Mouse (Mus musculus): ENCODE measurements around the gene Arfrp1. TPM values are rescaled to one million over a fixed set of nuclear protein-coding genes. Genes with fewer than 3 reads are reported as not detected.

Gene Arfrp1
- polyA plus RNA-seq, 1 experiment from 2014 or later, result 32.1 TPM

GRCm38 (mm10) chr2:181386663-181387210 is 21.5 kb upstream of the Arfrp1 start:
- 75% methylated on average over 4 of the region's 4 CpGs for WGBS

GRCm38 (mm10) chr2:181385885-181386284 is 20.7 kb upstream of the Arfrp1 start:
- Histone ChIP-seq H3K4me2 (replicated peaks; ENCODE audit: low read depth) (no peak overlapping the region), H3K4me3 (ENCODE audit: low read depth, low read length) (no peak overlapping the region), H3K27ac (ENCODE audit: low read depth, low read length) (no peak overlapping the region), H3K27me3 (replicated peaks; ENCODE audit: control insufficient read depth, insufficient read depth, low read length) (no peaks in the 10 kb centered on the region), H3K4me1 (replicated peaks; ENCODE audit: control insufficient read depth, insufficient read depth, low read length) (no peaks in the 10 kb centered on the region), H3K9me3 (ENCODE audit: control insufficient read depth) (no peaks in the 10 kb centered on the region), H3K9ac (ENCODE audit: low read depth, low read length) (no peak overlapping the region), H3K36me3 (ENCODE audit: control insufficient read depth, insufficient read depth) (peaks cover 38% of the 10 kb centered on the region)
- no peak for ATAC-seq
- 73% methylated on average over 3 of the region's 3 CpGs for WGBS
- no peak for TF ChIP-seq CTCF (IDR thresholded peaks at IDR 0.05; ENCODE audit: low read depth)

More at GRCm38 (mm10) chr2:181386663-181387210, 21.5 kb upstream of the Arfrp1 start:
- no peaks in the 10 kb centered on the region for H3K4me1 ChIP-seq (replicated peaks; ENCODE audit: control insufficient read depth, insufficient read depth, low read length)
- no peak overlapping the region for H3K4me2 ChIP-seq (replicated peaks; ENCODE audit: low read depth)
- no peak for ATAC-seq
- no peaks in the 10 kb centered on the region for H3K9me3 ChIP-seq (ENCODE audit: control insufficient read depth)
- peaks cover 34% of the 10 kb centered on the region for H3K36me3 ChIP-seq (ENCODE audit: control insufficient read depth, insufficient read depth)
- H3K27ac ChIP-seq (ENCODE audit: low read depth, low read length), result no peak overlapping the region
- no peak overlapping the region for H3K9ac ChIP-seq (ENCODE audit: low read depth, low read length)
- H3K4me3 ChIP-seq (ENCODE audit: low read depth, low read length), result no peak overlapping the region
- no peak for TF ChIP-seq CTCF (IDR thresholded peaks at IDR 0.05; ENCODE audit: low read depth)
- H3K27me3 ChIP-seq (replicated peaks; ENCODE audit: control insufficient read depth, insufficient read depth, low read length), result no peaks in the 10 kb centered on the region

- H3K4me3 ChIP-seq (ENCODE audit: low read depth, low read length), result no peak overlapping the region
- H3K27me3 ChIP-seq (replicated peaks; ENCODE audit: control insufficient read depth, insufficient read depth, low read length), result no peaks in the 10 kb centered on the region
- ATAC-seq, result no peak
- H3K27ac ChIP-seq (ENCODE audit: low read depth, low read length), result no peak overlapping the region
- 68% methylated on average over 4 of the region's 4 CpGs for WGBS
- no peaks in the 10 kb centered on the region for H3K4me1 ChIP-seq (replicated peaks; ENCODE audit: control insufficient read depth, insufficient read depth, low read length)
- H3K9ac ChIP-seq (ENCODE audit: low read depth, low read length), result no peak overlapping the region
- H3K36me3 ChIP-seq (ENCODE audit: control insufficient read depth, insufficient read depth), result peaks cover 47% of the 10 kb centered on the region
- TF ChIP-seq CTCF (IDR thresholded peaks at IDR 0.05; ENCODE audit: low read depth), result no peak
- H3K9me3 ChIP-seq (ENCODE audit: control insufficient read depth), result no peaks in the 10 kb centered on the region
- no peak overlapping the region for H3K4me2 ChIP-seq (replicated peaks; ENCODE audit: low read depth)
These were observed 19.8 kb upstream of the Arfrp1 start for GRCm38 (mm10) chr2:181384919-181385391.

- no peak for TF ChIP-seq CTCF (IDR thresholded peaks at IDR 0.05; ENCODE audit: low read depth)
- Histone ChIP-seq H3K9me3 (ENCODE audit: control insufficient read depth) (no peaks in the 10 kb centered on the region), H3K9ac (ENCODE audit: low read depth, low read length) (no peak overlapping the region), H3K27me3 (replicated peaks; ENCODE audit: control insufficient read depth, insufficient read depth, low read length) (no peaks in the 10 kb centered on the region), H3K27ac (ENCODE audit: low read depth, low read length) (no peak overlapping the region), H3K4me3 (ENCODE audit: low read depth, low read length) (no peak overlapping the region), H3K36me3 (ENCODE audit: control insufficient read depth, insufficient read depth) (peaks cover 52% of the 10 kb centered on the region), H3K4me1 (replicated peaks; ENCODE audit: control insufficient read depth, insufficient read depth, low read length) (no peaks in the 10 kb centered on the region), H3K4me2 (replicated peaks; ENCODE audit: low read depth) (no peak overlapping the region)
- peak; percentile 24; the same call in 1 of the 2 replicates for ATAC-seq
- 71% methylated on average over 7 of the region's 7 CpGs for WGBS
These were observed 19.3 kb upstream of the Arfrp1 start for GRCm38 (mm10) chr2:181384463-181384862.

DNA sequence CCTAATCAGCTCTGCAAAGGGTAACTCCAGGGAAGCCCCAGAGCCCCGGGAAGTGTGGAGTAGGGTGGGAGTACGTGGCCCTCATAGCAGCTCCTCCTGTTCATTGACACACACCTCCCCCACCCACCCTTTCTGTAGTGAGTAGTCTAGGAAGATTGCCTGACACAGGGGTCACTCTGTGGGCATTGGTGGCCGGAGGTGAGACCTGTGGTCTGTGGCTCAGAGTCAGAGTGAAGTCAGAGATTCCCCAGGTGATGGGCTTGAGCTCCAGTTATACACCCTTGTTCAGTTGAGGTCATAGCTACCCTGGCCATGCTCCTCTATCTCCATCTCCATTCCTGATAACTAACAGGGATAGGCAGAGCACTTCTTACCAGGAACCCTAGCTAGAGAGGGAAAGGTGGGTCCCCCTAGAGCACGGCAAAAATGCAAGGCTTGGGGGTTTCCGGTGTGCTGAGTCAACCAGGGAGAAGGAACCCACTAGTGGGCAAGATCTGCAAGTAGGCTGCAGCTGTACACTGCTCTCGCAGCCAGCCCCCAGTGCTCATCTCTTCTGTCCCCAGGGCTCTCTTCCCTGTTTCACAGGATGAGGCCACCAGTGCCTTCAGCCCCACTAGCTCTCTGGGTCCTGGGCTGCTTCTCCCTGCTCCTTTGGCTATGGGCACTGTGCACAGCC is 16.6 kb upstream of the Arfrp1 start:
- 91% methylated on average over 6 of the region's 6 CpGs for WGBS
- Histone ChIP-seq H3K36me3 (ENCODE audit: control insufficient read depth, insufficient read depth) (peaks cover 62% of the 10 kb centered on the region), H3K4me2 (replicated peaks; ENCODE audit: low read depth) (no peak overlapping the region), H3K27ac (ENCODE audit: low read depth, low read length) (no peak overlapping the region), H3K4me1 (replicated peaks; ENCODE audit: control insufficient read depth, insufficient read depth, low read length) (no peaks in the 10 kb centered on the region), H3K27me3 (replicated peaks; ENCODE audit: control insufficient read depth, insufficient read depth, low read length) (no peaks in the 10 kb centered on the region), H3K9me3 (ENCODE audit: control insufficient read depth) (no peaks in the 10 kb centered on the region), H3K9ac (ENCODE audit: low read depth, low read length) (no peak overlapping the region), H3K4me3 (ENCODE audit: low read depth, low read length) (no peak overlapping the region)
- no peak for TF ChIP-seq CTCF (IDR thresholded peaks at IDR 0.05; ENCODE audit: low read depth)
- no peak for ATAC-seq

DNA sequence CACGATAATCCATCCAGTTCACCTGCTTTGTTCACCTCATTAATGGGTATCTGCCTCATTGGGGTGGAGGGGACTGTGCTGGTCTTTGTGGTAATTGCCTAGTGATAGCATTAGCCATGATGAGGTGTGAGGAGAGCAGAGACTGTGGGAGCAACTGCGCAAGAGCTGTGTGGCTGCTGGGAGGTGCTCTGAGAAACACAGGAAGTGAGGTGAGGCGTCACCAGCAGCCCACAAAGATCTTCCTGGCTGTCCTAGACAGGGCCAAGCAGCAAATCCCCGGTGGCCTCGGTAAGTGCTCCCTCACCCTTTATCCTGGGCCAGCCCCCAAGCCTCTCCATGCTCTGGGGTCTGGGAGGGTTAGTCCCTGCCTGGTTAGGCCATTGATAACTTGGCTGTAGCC is 15.9 kb upstream of the Arfrp1 start:
- no peak for TF ChIP-seq CTCF (IDR thresholded peaks at IDR 0.05; ENCODE audit: low read depth)
- 81% methylated on average over 5 of the region's 5 CpGs for WGBS
- ATAC-seq, result no peak
- Histone ChIP-seq H3K9me3 (ENCODE audit: control insufficient read depth) (no peaks in the 10 kb centered on the region), H3K4me2 (replicated peaks; ENCODE audit: low read depth) (no peak overlapping the region), H3K36me3 (ENCODE audit: control insufficient read depth, insufficient read depth) (peaks cover 57% of the 10 kb centered on the region), H3K4me1 (replicated peaks; ENCODE audit: control insufficient read depth, insufficient read depth, low read length) (no peaks in the 10 kb centered on the region), H3K4me3 (ENCODE audit: low read depth, low read length) (no peak overlapping the region), H3K27me3 (replicated peaks; ENCODE audit: control insufficient read depth, insufficient read depth, low read length) (no peaks in the 10 kb centered on the region), H3K27ac (ENCODE audit: low read depth, low read length) (no peak overlapping the region), H3K9ac (ENCODE audit: low read depth, low read length) (no peak overlapping the region)
